Mouse (Mus musculus) megakaryocyte, embryonic 14.5 days (primary cell): Measurements from ENCODE around the gene Slc24a4.

ENCODE experiments used
- FLI1 ChIP-seq: IDR thresholded peaks from 2 replicates; pipeline ENCODE4 v1.6.1; 2012; ENCODE audit warnings: low read length, inconsistent platforms, mixed read lengths
- GATA1 ChIP-seq: IDR thresholded peaks from 3 replicates; pipeline ENCODE4 v1.6.1; 2012; ENCODE audit warnings: mixed read lengths, low read length, inconsistent platforms, borderline replicate concordance

GRCm38 (mm10) chr12:102308001-102308456 is 179.5 kb downstream of the Slc24a4 start:
- TF ChIP-seq GATA1 (no peak), FLI1 (no peak)
